Mouse (Mus musculus) forebrain, embryonic 10.5 days (tissue): Measurements from ENCODE around the gene Esyt1. TPM values are rescaled to one million over a fixed set of nuclear protein-coding genes. Genes with fewer than 3 reads are reported as not detected.

Experiments
- DNase-seq: peaks from one replicate; pipeline ENCODE4 v3.0.0-alpha.2; 2017; ENCODE audit warnings: low spot score; ENCODE audit errors: extremely low spot score
- H3K27ac ChIP-seq: fragments of 300-500 bp; sonication (generic); 2 replicates; pipeline ENCODE4 v1.5.1; 2016; ENCODE audit warnings: mild to moderate bottlenecking
- H3K27me3 ChIP-seq: fragments of 300-500 bp; sonication (generic); 2 replicates; pipeline ENCODE4 v1.6.1; 2016; ENCODE audit warnings: mild to moderate bottlenecking; ENCODE audit not compliant: poor library complexity, severe bottlenecking
- H3K36me3 ChIP-seq: fragments of 300-500 bp; sonication (generic); replicated peaks from 2 replicates; pipeline ENCODE4 v1.6.1; 2016; ENCODE audit warnings: mild to moderate bottlenecking, moderate library complexity
- H3K4me1 ChIP-seq: fragments of 300-500 bp; sonication (generic); 2 replicates; pipeline ENCODE4 v1.6.1; 2016
- H3K4me3 ChIP-seq: fragments of 300-500 bp; sonication (generic); 2 replicates; pipeline ENCODE4 v1.5.1; 2016; ENCODE audit warnings: mild to moderate bottlenecking, moderate library complexity
- H3K9me3 ChIP-seq: fragments of 300-500 bp; sonication (generic); 2 replicates; pipeline ENCODE4 v1.6.1; 2016; ENCODE audit warnings: mild to moderate bottlenecking, moderate library complexity
- WGBS: fragments of 180-500 bp; shearing (Covaris S2); methylation state at CpG from one replicate; pipeline ENCODE4 v1.1.7; 2016; 5-methylcytosine and 5-hydroxymethylcytosine counted together
- microRNA-seq: library from miRNA; unstranded; fragments of <30 nt; microRNA quantifications from one replicate; pipeline ENCODE4, GENCODE M21; 2017
- polyA plus RNA-seq: library from polyadenylated mRNA; unstranded; fragments of >200 nt; fragmentation: Nextera tagmentation; extraction: Ambion mirVana; gene quantifications from 2 replicates; pipeline ENCODE4 v1.2.1, GENCODE M21; 2016

Gene Esyt1
- polyA plus RNA-seq, 1 experiment from 2014 or later = 10.3 TPM

DNA sequence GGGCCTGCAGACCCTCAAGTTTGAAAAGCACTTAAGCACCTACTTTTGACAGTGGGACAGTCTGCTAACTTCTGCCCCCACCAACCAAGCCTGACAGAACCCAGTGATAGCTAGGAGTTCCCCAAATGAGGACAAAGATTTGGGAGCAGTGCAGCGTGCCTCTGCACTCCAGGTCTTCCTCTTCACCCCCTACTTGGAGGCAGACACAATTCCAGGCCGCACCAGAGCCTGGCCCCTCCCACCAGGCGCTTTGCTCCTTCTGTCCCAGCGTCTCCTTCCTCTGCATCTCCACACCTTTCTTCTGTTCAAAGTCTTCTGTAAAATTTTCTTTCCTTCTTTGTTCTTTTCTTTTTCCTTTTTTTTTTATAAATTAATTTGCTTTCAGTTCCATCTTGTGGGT is 35.9 kb downstream of the Esyt1 start:
- no peak for DNase-seq
- H3K27ac ChIP-seq = no peak overlapping the region
- peaks cover 27% of the 10 kb centered on the region for H3K4me1 ChIP-seq
- H3K9me3 ChIP-seq = no peaks in the 10 kb centered on the region
- H3K27me3 ChIP-seq = no peaks in the 10 kb centered on the region
- H3K36me3 ChIP-seq = peaks cover 76% of the 10 kb centered on the region
- no peak overlapping the region for H3K4me3 ChIP-seq
- 67% methylated on average over 4 of the region's 4 CpGs for WGBS

DNA sequence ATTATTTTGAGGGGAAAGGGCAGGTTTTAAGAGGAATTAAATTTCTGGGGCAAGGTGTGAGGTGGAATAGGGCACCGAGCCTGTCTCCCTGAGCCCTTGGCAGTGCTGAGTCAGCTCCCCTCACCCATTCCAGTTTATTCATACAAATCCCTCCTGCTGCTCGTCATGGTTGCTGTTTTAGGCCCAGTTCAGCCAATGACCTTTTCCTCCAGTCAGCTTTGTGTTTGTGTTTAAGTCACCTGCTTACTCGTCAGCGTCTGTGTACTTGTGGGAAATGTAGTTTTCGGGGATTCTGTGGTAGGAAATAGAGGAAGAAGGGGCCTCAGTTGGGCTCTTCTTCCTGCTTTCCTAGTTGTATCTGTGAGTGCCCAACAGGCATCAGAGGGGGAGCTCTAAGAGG is 36.3 kb downstream of the Esyt1 start:
- H3K27me3 ChIP-seq = no peaks in the 10 kb centered on the region
- peaks cover 80% of the 10 kb centered on the region for H3K36me3 ChIP-seq
- no peak for DNase-seq
- H3K4me3 ChIP-seq = no peak overlapping the region
- no peaks in the 10 kb centered on the region for H3K9me3 ChIP-seq
- H3K27ac ChIP-seq = no peak overlapping the region
- peaks cover 23% of the 10 kb centered on the region for H3K4me1 ChIP-seq
- WGBS = 84% methylated on average over 5 of the region's 5 CpGs

DNA sequence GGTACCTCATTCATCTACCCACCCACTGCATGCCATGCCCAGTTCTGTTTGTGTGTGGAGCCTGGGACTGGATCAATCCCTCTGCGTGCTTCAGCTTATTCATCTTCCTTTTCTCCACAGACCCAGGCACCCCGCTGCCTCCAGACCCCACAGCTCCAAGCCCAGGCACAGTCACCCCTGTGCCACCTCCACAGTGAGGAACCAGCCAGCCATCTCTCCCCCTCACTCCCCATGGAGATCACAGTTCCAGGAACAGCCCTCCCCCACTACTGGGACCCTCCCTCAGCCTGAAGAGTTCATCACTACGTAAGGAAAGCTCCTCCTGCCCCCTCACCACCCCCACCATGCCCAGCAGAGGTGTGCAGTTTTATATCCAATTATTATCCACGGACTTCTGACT is 36.9 kb downstream of the Esyt1 start:
- Histone ChIP-seq H3K9me3 (no peaks in the 10 kb centered on the region), H3K4me1 (peaks cover 22% of the 10 kb centered on the region), H3K4me3 (no peak overlapping the region; the same call in 1 of the 2 replicates), H3K27me3 (no peaks in the 10 kb centered on the region), H3K36me3 (peaks cover 86% of the 10 kb centered on the region), H3K27ac (no peak overlapping the region)
- 91% methylated on average over 4 of the region's 4 CpGs for WGBS
- no peak for DNase-seq

DNA sequence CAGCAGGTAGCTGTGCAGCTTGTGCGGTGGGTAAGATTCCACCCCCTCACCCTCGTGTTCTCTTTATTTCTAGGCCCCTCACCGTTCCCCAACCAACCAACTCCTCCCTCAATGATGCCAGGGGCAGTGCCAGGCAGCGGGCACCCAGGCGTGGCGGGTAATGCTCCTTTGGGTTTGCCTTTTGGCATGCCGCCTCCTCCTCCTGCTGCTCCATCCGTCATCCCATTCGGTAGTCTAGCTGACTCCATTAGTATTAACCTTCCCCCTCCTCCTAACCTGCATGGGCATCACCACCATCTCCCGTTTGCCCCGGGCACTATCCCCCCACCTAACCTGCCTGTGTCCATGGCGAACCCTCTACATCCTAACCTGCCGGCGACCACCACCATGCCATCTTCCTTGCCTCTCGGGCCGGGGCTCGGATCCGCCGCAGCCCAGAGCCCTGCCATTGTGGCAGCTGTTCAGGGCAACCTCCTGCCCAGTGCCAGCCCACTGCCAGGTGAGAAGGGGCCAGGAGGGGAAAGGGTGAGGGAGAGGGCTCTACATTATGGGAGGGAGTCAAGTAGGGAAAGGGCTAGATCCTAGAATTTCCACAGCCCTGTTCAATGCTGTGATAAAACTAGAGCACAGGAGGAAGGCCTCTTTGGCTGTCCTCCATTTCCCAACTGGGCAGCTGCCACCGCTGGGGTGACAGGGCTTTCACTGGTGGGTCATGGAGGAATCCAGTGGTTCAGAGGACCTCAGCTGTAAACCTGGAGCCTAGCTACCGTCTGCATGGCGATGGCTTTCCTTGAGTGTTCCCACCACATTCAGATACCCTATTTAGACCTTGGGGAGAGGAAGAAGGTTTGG is 37.6 kb downstream of the Esyt1 start:
- DNase-seq = no peak
- H3K27me3 ChIP-seq = no peaks in the 10 kb centered on the region
- peaks cover 93% of the 10 kb centered on the region for H3K36me3 ChIP-seq
- 94% methylated on average over 22 of the region's 22 CpGs for WGBS
- no peaks in the 10 kb centered on the region for H3K9me3 ChIP-seq
- no peak overlapping the region for H3K4me3 ChIP-seq
- H3K27ac ChIP-seq = no peak overlapping the region
- peaks cover 22% of the 10 kb centered on the region for H3K4me1 ChIP-seq

DNA sequence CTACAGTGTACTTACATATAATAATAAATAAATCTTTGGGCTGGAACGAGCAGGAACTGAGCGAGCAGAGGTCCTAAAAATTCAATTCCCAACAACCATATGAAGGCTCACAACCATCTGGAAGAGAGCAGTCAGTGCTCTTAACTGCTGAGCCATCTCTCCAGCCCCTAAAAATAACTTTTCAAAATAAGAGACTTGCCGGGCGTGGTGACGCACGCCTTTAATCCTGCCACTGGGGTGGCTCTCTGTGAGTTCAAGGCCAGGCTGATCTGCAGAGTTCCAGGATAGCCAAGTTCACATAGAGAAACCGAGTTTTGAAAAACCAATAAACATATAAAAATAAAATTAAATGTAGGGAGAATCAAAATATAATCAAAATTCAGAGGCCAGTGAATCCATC is 39.3 kb downstream of the Esyt1 start:
- Histone ChIP-seq H3K9me3 (no peaks in the 10 kb centered on the region), H3K4me1 (peaks cover 5% of the 10 kb centered on the region), H3K4me3 (no peak overlapping the region), H3K27me3 (no peaks in the 10 kb centered on the region), H3K27ac (no peak overlapping the region), H3K36me3 (peaks cover 99% of the 10 kb centered on the region)
- WGBS = 94% methylated on average over 7 of the region's 7 CpGs
- DNase-seq = no peak

DNA sequence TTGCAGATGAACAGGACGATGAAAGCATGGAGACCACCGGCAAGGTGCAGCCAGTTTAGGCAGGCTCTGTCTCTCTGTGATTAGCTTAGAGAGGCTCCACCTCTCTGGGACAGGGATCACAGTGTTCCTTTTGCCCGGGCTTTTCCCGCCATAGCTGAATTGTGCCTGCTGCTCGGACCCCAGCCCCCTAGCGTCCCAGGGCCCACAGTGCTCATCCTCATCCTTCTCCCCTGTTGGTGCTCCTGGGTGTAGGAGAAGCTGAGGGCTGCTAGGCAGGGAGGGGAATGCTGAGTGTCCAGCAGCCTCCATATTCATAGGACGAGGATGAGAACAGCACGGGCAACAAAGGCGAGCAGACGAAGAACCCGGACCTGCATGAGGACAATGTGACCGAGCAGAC is 51.3 kb downstream of the Esyt1 start:
- no peaks in the 10 kb centered on the region for H3K9me3 ChIP-seq
- H3K36me3 ChIP-seq = peaks cover 99% of the 10 kb centered on the region
- no peaks in the 10 kb centered on the region for H3K4me1 ChIP-seq
- no peak overlapping the region for H3K27ac ChIP-seq
- no peak for DNase-seq
- 84% methylated on average over 12 of the region's 12 CpGs for WGBS
- no peak overlapping the region for H3K4me3 ChIP-seq
- H3K27me3 ChIP-seq = no peaks in the 10 kb centered on the region

DNA sequence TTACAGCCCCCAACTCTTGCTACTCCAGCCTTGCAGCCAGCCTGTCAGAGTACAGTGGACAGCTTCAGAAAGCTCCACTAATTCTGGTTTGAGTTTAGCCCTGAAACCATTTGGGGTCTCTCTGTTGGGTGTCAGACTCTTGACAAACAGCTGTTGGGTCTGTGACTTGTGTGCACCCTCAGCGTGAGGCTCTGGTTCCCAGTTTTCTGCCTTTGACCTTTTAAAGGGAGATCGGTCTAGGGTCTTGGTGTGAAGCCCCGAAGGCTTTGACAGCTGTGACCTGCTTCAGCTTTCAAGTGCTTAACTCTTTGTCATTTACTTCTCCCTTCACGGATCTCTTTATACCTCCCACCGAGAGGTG is 65.4 kb downstream of the Esyt1 start:
- no peak for DNase-seq
- peaks cover 46% of the 10 kb centered on the region for H3K36me3 ChIP-seq
- WGBS = 2% methylated on average over 5 of the region's 5 CpGs
- no peaks in the 10 kb centered on the region for H3K9me3 ChIP-seq
- peaks cover 14% of the 10 kb centered on the region for H3K4me1 ChIP-seq
- H3K4me3 ChIP-seq = peak overlapping the region; percentile 96
- peak overlapping the region; percentile 98 for H3K27ac ChIP-seq
- peaks cover 21% of the 10 kb centered on the region for H3K27me3 ChIP-seq

Small RNAs within 50 kb of the gene (microRNA-seq; reads per million reads assigned to microRNA genes)
- gene Gm47275 (not detected), gene Mir6916 (not detected)

Other genes starting within 250 kb of the Esyt1 start
- gene Il23a, start 227.1 kb downstream of the Esyt1 start, polyA plus RNA-seq = not detected in 2 replicates
- gene Pan2, start 222.5 kb downstream of the Esyt1 start, polyA plus RNA-seq = 42.1 and 45.3 TPM in 2 replicates
- 253 and 256 TPM in 2 replicates for gene Cnpy2, start 203.4 kb downstream of the Esyt1 start, polyA plus RNA-seq
- 256 and 265 TPM in 2 replicates for gene Cs, start 188.1 kb downstream of the Esyt1 start, polyA plus RNA-seq
- gene Coq10a, start 156.9 kb downstream of the Esyt1 start, polyA plus RNA-seq = 9.2 and 10.1 TPM in 2 replicates
- 11.1 and 13.1 TPM in 2 replicates for gene Ankrd52, start 148.8 kb downstream of the Esyt1 start, polyA plus RNA-seq
- gene Slc39a5, start 124.6 kb downstream of the Esyt1 start, polyA plus RNA-seq = 0.30 TPM in 1 of 2 replicates, not detected in the other
- 161 and 164 TPM in 2 replicates for gene Nabp2, start 114.4 kb downstream of the Esyt1 start, polyA plus RNA-seq
- 40.9 and 42.9 TPM in 2 replicates for gene Rnf41, start 114.2 kb downstream of the Esyt1 start, polyA plus RNA-seq
- 72.0 and 73.6 TPM in 2 replicates for gene Smarcc2, start 66.6 kb downstream of the Esyt1 start, polyA plus RNA-seq
- 712 and 780 TPM in 2 replicates for gene Myl6, start 31.7 kb downstream of the Esyt1 start, polyA plus RNA-seq
- gene Myl6b, start 27.2 kb downstream of the Esyt1 start, polyA plus RNA-seq = 1.9 and 2.0 TPM in 2 replicates
- gene Zc3h10, start 21.9 kb upstream of the Esyt1 start, polyA plus RNA-seq = 11.8 and 14.0 TPM in 2 replicates
- 3,608 and 3,665 TPM in 2 replicates for gene Rpl41, start 23.4 kb upstream of the Esyt1 start, polyA plus RNA-seq
- gene Pa2g4, start 40.1 kb upstream of the Esyt1 start, polyA plus RNA-seq = 298 and 302 TPM in 2 replicates
- 3.0 and 3.1 TPM in 2 replicates for gene Erbb3, start 63.8 kb upstream of the Esyt1 start, polyA plus RNA-seq
- 574 and 577 TPM in 2 replicates for gene Rps26, start 100.9 kb upstream of the Esyt1 start, polyA plus RNA-seq
- 3.2 and 3.9 TPM in 2 replicates for gene Ikzf4, start 120.1 kb upstream of the Esyt1 start, polyA plus RNA-seq
- gene Suox, start 148.2 kb upstream of the Esyt1 start, polyA plus RNA-seq = 10.8 and 10.9 TPM in 2 replicates
- gene Rab5b, start 170.4 kb upstream of the Esyt1 start, polyA plus RNA-seq = 63.4 and 68.8 TPM in 2 replicates
- 7.2 and 24.4 TPM in 2 replicates for gene Pmel, start 178.3 kb upstream of the Esyt1 start, polyA plus RNA-seq
- gene Cdk2, start 179.2 kb upstream of the Esyt1 start, polyA plus RNA-seq = 119 and 120 TPM in 2 replicates
- 3.5 and 3.6 TPM in 2 replicates for gene Dgka, start 219.0 kb upstream of the Esyt1 start, polyA plus RNA-seq
- gene Pym1, start 222.0 kb upstream of the Esyt1 start, polyA plus RNA-seq = 57.1 and 63.8 TPM in 2 replicates